Comparison of ENCODE assay signal across 22 mouse cellular contexts in genomic region chr14:13567250-13567649, GRCm38 (mm10).
A peak's percentile ranks its signal among the peaks of the same experiment; 100 is the strongest.
DNase-seq lines count a peak whose midpoint lies in the region; ATAC-seq and TF ChIP-seq lines count a peak whose summit lies in the region.
"Had no signal": no experiment of that assay in that cellular context is flagged by ENCODE, and none has a peak within 500 bp of the region (broad histone marks: within the 10 kb centered on the region; RNA-seq: fewer than 3 reads in every experiment).

No protein-coding gene starts in this region.

- WGBS in midbrain, postnatal 0 days: 71% methylated on average over 1 of the region's 1 CpGs

- no peak overlapping the region for H3K9ac ChIP-seq in midbrain, postnatal 0 days (replicated peaks; ENCODE audit: low read length, poor library complexity, severe bottlenecking)
- H3K9ac ChIP-seq: embryonic facial prominence, embryonic 15.5 days; forebrain, embryonic 15.5 days; hindbrain, embryonic 13.5 days; intestine, embryonic 15.5 days had no signal

- H3K36me3 ChIP-seq in midbrain, postnatal 0 days (ENCODE audit: insufficient read depth, low read length): no peaks in the 10 kb centered on the region
- H3K36me3 ChIP-seq: embryonic facial prominence, embryonic 15.5 days; forebrain, embryonic 10.5 days; forebrain, embryonic 15.5 days; heart, embryonic 10.5 days; hindbrain, embryonic 13.5 days; intestine, embryonic 15.5 days had no signal

- DNase-seq in cerebellum, postnatal 14 days: peak; percentile 20 to 26
- no peak for DNase-seq in cerebellum, adult 11-12 months
- DNase-seq in retina, postnatal 1 day: peak; percentile 18
- DNase-seq in retina, embryonic 14.5 days (ENCODE audit: low spot score): no peak
- DNase-seq in NIH3T3 (ENCODE audit: low read depth): peak; percentile 9
- no peak for DNase-seq in kidney, adult 11 months
- DNase-seq in midbrain, postnatal 0 days (ENCODE audit: low spot score): no peak
- DNase-seq: adrenal gland, postnatal 10 days; cerebellum, adult 2 months; cerebellum, postnatal 36 days; gastrocnemius, postnatal 36 days; heart, adult 11 months; heart, postnatal 10 days; heart, postnatal 4 days; kidney, adult 2 months had no signal

- H3K9me3 ChIP-seq in midbrain, postnatal 0 days (ENCODE audit: low read length): no peaks in the 10 kb centered on the region
- H3K9me3 ChIP-seq: embryonic facial prominence, embryonic 15.5 days; forebrain, embryonic 10.5 days; forebrain, embryonic 15.5 days; heart, embryonic 10.5 days; hindbrain, embryonic 13.5 days; intestine, embryonic 15.5 days had no signal

- H3K4me3 ChIP-seq in midbrain, postnatal 0 days (ENCODE audit: low read depth, low read length): no peak overlapping the region
- H3K4me3 ChIP-seq: embryonic facial prominence, embryonic 15.5 days; erythroblast, embryonic 14.5 days; forebrain, embryonic 10.5 days; forebrain, embryonic 15.5 days; heart, embryonic 10.5 days; hindbrain, embryonic 13.5 days; intestine, embryonic 15.5 days had no signal

- no peak overlapping the region for H3K4me2 ChIP-seq in midbrain, postnatal 0 days (ENCODE audit: low read depth, low read length, poor library complexity, severe bottlenecking)
- H3K4me2 ChIP-seq: embryonic facial prominence, embryonic 15.5 days; forebrain, embryonic 15.5 days; hindbrain, embryonic 13.5 days; intestine, embryonic 15.5 days had no signal

- no peaks in the 10 kb centered on the region for H3K4me1 ChIP-seq in midbrain, postnatal 0 days (ENCODE audit: insufficient read depth, low read length)
- H3K4me1 ChIP-seq: embryonic facial prominence, embryonic 15.5 days; forebrain, embryonic 10.5 days; forebrain, embryonic 15.5 days; heart, embryonic 10.5 days; hindbrain, embryonic 13.5 days; intestine, embryonic 15.5 days had no signal

- H3K27me3 ChIP-seq in midbrain, postnatal 0 days (ENCODE audit: insufficient read depth, low read length): no peaks in the 10 kb centered on the region
- H3K27me3 ChIP-seq: embryonic facial prominence, embryonic 15.5 days; forebrain, embryonic 15.5 days; hindbrain, embryonic 13.5 days; intestine, embryonic 15.5 days had no signal

- no peak for ATAC-seq in midbrain, postnatal 0 days (ENCODE audit: low FRiP score)
- ATAC-seq: forebrain, embryonic 15.5 days; intestine, embryonic 15.5 days had no signal

- no peak overlapping the region for H3K27ac ChIP-seq in midbrain, postnatal 0 days (ENCODE audit: low read depth, low read length)
- H3K27ac ChIP-seq: embryonic facial prominence, embryonic 15.5 days; forebrain, embryonic 10.5 days; forebrain, embryonic 15.5 days; heart, embryonic 10.5 days; hindbrain, embryonic 13.5 days; intestine, embryonic 15.5 days had no signal

- no peak for TF ChIP-seq CTCF in midbrain, postnatal 0 days (IDR thresholded peaks at IDR 0.05)

Comparison
In these comparisons a context has a peak if more than half of its experiments do, and no peak if none do; other contexts are left out.
1. DNase-seq: peak in cerebellum, postnatal 14 days (2 of 2), retina, postnatal 1 day (single experiment) and NIH3T3 (single experiment); none in cerebellum, adult 11-12 months (single experiment), retina, embryonic 14.5 days (single experiment), kidney, adult 11 months (single experiment) and midbrain, postnatal 0 days (single experiment).